Mouse (Mus musculus): ENCODE results near the gene Mgat5. TPM values are rescaled to one million over a fixed set of nuclear protein-coding genes. Genes with fewer than 3 reads are reported as not detected.

Gene Mgat5
- total RNA-seq, 2 experiments from 2014 or later: 9.4 to 10.8 TPM

DNA sequence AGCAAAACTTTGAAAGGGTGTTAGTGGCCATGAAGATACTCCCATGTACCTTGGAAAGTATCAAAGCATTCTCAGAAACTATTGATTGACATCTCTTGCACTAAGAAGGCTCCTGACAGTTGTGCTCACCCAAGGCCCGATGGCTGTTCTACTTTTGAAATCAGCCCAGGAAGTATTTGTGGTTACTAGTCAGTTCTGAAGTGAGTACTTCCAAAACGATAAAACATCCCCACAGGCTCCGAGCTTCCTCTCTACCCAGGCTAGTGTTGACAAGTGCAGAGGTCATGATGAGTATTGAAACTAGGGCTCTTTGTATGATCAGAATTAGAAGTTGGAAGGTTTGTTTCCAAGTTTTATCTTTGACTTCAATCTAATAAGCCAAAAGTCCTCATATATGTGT lies 92.0 kb downstream of the Mgat5 start:
- ATAC-seq (replicated peaks; ENCODE audit: low FRiP score, poor library complexity, severe bottlenecking): no peak

DNA sequence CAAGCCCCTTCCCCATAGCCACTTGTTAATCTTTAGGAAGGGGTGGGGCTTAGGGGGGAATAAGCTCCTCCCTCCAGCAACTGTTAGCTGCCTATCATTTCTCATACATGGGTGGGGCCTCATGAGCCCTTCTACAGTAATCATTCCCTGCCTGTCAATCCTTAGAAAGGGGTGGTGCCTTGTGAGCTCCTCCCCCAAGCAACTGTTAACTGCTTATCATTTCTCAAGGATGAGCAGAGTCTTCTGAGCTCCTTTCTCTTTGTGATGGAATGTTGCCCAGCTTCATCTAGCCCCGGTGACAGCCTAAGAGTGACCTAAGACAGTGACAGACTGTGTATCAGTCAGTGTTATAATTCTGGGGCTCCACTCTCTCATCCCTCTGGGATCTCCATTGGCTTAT lies 95.0 kb downstream of the Mgat5 start:
- ATAC-seq (replicated peaks; ENCODE audit: low FRiP score, poor library complexity, severe bottlenecking): peak; percentile 81

DNA sequence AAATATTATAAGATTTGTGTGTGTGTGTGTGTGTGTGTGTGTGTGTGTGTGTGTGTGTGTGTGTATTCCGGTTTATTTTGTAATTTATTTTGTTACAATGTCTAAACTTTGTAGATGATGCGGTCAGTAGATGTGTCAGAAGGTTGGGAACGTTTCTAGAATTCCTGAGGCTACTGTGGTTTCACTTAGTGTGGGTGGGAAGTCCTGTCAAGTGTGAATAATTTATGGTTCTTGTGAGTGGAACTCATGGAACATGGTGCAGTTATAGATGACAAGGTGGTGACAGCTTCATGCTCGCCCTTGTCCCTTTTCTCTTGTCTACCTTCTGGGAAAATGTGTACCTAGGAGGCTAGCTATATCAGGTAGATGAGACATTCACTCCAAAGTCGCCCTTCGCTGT lies 96.2 kb downstream of the Mgat5 start:
- ATAC-seq (replicated peaks; ENCODE audit: low FRiP score, poor library complexity, severe bottlenecking): no peak

DNA sequence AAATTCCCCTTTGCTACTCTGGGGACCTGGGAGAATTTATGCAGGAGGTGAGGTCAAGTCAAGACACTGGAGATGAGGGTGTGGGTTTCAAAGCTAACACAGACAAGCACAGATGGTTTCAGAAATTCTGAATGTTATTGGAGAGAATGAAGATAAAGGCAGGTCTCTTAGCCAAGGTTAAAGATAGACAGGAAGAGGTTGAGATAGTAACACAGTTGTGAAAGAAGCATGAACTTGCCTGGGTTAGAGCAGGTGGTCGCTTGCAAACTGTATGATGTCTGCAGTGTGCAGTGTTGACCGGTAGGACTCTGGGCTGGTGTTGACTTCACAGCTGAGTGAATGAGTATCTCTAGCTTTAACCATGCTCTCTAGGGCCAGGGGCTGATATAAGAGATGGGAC lies 97.8 kb downstream of the Mgat5 start:
- ATAC-seq (replicated peaks; ENCODE audit: low FRiP score, poor library complexity, severe bottlenecking): no peak

DNA sequence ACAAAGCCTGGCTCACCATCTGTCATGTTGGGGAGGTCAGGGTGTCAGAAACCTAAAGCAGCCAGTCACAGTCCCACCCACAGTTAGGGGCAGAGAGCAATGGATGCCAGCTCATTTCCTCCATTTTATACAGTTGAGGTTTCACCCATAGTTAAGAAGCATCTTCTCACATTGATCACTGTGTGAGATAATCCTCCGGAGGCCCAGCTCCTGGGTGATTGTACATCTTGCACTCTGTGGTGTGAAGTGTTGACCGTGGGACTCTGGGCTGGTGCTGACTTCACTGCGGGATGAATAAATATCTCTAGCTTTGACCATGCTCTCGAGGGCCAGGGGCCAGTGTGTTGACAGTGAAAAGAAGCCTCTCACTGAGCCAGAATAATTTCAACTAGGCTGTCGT lies 99.0 kb downstream of the Mgat5 start:
- ATAC-seq (replicated peaks; ENCODE audit: low FRiP score, poor library complexity, severe bottlenecking): no peak

DNA sequence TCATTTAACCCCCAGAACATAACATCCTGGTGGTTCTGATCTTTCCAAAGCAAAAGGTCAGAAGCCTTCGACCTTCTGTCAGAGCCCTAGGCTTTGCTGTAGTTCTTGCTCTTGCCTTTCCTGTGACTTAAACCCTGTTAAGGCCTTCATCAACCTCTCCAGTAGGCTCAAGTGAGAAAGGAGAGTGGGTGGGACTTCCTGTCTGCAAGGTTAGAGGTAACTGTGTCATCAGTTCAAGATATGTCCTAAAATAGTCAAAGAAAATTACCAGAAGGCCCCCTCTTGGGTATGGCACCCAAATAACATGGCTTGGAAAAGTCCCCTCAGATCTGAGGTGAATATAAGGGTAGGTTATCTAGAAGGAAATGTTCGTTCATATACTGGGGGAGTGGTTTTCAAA lies 99.5 kb downstream of the Mgat5 start:
- ATAC-seq (replicated peaks; ENCODE audit: low FRiP score, poor library complexity, severe bottlenecking): no peak

DNA sequence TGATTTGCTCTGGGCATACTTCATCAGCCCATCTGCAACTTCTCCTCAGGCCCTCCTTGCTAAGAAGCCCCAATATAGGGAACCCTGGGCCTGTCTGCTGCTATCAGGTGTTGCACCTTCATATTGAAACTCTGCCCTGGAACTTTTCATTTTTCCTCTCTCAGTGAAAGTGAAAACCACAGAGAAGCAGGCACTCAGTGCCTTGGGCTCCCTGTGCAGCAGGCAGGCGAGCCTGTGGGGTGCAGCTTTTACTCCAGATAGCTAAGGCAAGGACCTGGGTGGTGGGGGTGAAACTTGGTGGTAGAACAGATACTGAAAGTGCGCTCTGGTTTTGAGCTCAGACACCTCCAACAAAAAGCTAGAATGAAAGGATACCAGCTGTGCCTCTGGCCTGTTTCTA lies 100.8 kb downstream of the Mgat5 start:
- no peak for ATAC-seq (replicated peaks; ENCODE audit: low FRiP score, poor library complexity, severe bottlenecking)

DNA sequence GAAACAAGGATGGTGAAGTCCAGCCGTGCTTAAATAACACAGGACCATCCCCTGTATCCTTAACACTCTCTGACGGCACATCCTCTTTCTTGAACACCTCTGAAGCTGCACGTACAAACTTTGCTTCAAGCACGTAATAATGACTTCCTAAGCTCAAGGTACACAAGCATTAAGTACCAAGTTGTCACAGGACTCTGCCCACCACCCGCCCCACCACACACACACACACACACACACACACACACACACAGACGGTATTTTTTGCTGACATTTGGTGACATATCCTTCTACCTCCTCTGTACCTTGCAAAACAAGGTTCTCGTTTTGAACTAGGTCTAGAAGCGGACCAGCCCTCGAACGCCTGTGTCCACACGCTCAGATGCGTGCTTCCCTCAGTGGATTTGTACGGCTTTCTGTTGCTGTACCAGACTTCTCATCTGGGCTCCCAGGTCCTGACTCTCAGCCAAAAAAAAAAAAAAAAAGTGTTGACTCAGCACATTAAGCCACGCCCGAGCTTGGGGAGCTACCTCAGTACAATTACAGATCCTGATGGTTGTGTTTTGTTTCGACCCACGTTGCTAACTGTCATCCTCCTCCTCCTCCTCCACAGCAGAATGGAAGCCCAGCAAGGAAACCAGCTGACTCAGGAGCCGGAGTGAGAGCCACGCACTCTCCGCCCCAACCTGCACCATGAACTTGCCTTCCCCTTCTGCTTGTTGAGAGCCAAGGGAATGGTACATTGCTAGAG lies 101.4 kb downstream of the Mgat5 start:
- peak; percentile 67 for ATAC-seq (replicated peaks; ENCODE audit: low FRiP score, poor library complexity, severe bottlenecking)

DNA sequence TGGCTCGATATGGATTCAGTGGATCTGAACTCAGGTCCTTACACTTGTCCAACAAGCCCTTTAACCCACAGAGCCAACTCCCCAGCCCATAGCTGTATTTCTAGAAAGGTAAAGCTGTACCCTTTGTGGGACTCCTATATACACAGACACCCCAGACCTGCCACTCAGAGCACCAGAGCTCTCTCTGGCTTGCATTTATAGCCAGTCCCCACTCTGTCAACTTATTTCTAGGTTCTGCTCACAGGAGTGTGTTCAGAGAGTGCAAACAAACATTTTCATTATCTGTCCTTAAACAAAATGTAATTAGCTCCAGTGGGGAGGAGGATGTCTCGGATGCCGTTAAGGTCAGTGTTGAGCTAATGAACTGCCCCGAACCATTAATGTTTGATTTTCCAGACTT lies 102.5 kb downstream of the Mgat5 start:
- no peak for ATAC-seq (replicated peaks; ENCODE audit: low FRiP score, poor library complexity, severe bottlenecking)

DNA sequence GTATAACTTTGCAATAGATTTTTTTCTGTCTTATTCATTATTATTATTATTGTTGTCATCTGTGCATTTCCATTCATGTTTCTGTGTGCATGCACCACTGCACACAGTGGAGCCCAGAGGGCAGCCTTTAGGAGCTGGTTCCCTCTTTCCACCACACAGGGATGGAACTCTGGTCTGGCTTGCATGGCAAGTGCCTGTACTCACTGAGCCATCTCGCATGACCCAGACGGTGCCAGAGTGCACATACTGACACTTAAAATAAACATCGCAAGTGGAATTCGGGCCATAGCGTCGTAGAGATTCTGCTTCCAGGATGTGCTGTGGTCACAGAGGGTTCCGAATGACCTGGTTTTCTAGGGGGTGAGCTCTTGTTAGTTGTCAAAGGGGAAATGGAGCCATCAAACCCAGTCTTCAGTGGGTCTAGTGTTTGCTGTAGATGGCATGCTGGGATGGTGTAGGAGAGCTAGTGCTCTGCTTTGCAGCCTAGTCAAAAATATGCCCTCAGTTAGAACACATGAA lies 103.5 kb downstream of the Mgat5 start:
- ATAC-seq (replicated peaks; ENCODE audit: low FRiP score, poor library complexity, severe bottlenecking): no peak

DNA sequence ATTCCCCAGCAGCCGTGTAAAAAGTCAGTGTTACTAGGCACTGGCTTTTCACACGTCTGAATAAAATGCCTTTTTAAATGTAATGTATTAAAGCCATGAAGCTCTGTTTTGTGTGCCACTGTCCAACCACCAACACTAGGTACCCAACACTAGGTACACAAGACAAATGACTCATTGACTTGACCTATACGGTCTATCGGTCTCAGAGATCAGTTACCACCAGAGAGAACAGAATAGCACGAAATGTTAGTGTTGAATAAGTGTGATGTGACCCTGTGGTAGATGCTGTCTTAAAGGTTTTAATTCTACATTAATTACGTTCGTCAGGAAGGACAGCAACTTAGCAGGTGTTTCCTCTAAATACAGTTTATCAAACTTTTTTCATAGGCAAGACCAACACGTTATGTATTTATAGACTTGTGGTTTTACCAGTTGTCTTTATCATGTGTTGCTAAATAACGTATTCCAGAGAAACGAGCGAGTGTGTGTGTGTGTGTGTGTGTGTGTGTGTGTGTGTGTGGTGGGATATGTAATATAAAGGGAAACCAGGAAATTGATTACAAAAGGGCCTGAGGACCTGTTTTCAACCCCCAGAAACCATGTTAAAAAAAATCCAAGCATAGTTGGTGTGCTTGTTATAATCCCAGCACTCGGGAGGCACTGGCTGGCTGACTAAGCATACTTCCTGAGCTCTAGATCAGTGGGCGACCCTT lies 104.3 kb downstream of the Mgat5 start:
- ATAC-seq (replicated peaks; ENCODE audit: low FRiP score, poor library complexity, severe bottlenecking): no peak

DNA sequence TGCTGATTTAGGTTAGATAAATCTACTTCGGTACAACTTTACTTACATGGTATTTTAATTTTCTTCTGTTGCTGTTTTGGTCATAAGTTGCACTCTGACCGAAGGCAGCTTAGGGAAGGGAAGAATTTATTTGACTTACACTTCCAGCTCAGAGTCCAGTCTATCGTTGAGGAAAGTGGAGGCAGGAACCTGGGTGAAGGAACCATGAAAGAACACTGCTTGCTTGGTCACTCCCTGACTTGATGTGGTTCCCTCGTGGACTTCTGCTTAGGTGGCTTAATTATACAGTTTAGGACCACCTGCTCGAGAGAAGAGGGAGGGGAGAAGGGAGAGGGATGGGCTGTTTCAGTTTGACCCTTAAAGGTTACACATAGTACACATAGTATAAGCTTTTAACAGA lies 105.2 kb downstream of the Mgat5 start:
- no peak for ATAC-seq (replicated peaks; ENCODE audit: low FRiP score, poor library complexity, severe bottlenecking)

DNA sequence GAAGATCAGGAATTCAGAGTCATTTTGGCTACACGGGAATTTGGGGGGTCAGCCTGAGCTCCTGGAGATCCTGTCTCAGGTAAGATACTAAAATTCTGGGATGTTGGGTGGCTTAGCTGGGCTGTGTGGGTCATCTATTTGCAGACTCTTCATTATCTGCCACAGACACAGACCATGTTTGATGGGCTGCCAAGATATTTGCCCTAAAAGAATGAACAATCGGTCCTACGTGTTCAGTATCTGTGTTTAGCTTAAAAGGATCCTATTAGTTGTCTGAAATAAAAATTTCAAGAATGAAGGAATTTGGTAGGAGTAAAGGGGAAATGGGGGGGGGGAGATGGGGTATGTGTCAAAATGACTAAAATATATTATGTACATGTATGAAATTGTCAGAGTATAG lies 105.9 kb downstream of the Mgat5 start:
- no peak for ATAC-seq (replicated peaks; ENCODE audit: low FRiP score, poor library complexity, severe bottlenecking)

DNA sequence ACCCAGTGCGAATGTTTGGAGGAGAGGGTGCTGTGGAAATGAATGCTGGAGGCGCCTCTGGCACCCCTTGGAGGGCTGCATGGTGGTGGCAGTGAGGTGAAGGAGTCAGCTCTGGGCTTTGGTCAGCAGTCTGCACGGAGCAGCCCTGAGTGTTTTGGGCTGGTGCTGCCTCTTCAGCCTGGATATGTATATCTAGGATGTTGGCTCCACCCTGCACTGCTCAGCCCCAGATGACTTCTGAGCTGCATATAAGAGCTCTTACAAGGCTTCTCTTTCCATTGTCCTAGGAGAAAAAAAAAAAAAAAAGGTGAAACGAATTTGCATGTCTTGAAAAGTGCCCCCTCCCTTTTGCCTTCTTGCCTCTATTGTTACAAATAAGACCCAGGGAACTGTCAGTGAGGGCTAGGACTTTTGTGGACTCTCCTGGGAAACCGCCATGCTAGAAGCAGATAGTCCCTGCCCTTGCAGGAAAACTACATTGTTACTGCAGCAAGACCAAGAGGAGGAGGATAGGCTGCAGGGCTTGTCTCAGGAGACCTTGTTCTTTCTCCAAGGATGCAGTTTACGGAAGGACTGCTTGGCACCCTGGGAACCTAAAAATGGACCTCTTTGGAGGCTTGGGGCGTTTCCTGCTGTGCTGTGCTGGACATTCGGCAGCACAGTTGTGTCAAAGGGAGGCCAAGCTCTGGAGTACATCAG lies 109.0 kb downstream of the Mgat5 start:
- no peak for ATAC-seq (replicated peaks; ENCODE audit: low FRiP score, poor library complexity, severe bottlenecking)

DNA sequence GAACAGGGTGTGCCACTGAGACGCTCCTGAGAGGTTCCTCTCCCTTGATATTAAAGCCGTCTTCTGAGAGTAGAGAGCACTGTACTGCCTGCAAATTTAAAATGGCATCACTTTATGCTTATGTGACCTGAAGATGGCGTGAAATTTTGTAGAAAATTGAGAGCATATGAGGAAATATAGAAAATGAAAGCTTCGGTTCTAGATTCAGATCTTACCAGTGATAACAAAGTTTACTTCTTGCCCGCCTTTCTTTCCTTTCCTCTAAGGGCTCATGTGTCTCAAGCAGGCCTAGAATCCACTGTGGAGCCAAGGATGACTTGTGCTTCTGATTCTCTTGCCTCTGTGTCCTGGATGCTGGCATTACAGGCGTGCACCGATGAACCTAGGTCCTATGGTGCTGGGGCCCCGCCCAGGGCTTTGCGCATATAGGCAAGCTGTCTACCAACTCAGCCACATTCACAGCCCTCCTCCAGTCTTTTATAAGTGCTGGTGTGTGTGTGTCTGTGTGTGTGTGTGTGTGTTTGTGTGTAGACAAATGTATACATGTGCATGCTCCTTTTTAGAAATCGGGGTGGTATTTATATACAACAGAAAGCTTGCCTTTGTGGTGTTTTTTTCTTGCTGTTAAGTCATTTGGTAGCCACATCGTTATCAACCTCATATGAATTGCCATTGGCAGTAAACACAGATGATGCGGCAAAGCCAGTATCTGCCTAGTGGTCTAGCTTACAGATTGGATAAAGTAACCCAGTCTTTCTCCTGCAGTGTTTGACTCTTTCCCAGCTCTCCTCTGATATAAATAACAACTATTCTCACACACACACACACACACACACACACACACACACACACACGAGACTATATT lies 111.2 kb downstream of the Mgat5 start:
- ATAC-seq (replicated peaks; ENCODE audit: low FRiP score, poor library complexity, severe bottlenecking): peak; percentile 62; the same call in 1 of the 2 replicates

DNA sequence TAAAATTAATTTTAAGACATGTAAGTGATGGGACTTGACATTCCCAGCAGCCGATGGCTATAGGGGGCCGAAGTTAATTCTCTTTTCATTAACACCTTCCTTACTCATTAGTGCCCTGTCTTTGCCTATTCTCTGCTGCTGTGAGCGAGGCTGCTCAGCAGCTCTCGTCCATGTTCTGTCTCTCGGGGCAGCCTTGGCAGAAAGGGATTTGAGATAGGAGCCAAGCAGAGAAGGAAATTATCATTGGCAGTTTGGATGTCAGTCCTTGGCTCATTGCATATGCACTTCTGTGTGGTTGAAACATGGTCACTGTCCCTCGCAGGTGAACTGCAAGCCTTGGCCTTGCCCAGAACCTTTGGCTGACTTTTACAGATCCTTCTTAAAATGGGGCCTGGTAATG lies 111.8 kb downstream of the Mgat5 start:
- ATAC-seq (replicated peaks; ENCODE audit: low FRiP score, poor library complexity, severe bottlenecking): no peak

DNA sequence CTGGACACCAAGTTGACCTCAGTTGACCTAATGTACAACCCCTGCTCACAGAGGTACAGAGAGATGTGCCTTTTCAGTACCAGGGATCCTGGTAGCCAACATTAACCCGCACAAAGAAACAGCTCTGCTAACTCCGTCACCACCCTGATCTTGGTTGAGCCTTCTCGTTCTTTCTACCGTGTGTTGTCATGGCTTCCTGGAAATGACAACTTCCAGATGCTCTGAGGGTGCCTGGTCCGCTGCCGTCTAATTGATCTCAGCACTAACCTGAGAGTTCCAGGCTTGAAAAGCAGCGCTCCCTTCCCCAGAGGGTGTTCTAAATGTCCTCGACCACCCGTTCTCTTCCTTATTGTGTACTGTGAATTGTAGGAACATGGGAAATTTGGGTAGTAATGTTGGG lies 112.7 kb downstream of the Mgat5 start:
- no peak for ATAC-seq (replicated peaks; ENCODE audit: low FRiP score, poor library complexity, severe bottlenecking)

DNA sequence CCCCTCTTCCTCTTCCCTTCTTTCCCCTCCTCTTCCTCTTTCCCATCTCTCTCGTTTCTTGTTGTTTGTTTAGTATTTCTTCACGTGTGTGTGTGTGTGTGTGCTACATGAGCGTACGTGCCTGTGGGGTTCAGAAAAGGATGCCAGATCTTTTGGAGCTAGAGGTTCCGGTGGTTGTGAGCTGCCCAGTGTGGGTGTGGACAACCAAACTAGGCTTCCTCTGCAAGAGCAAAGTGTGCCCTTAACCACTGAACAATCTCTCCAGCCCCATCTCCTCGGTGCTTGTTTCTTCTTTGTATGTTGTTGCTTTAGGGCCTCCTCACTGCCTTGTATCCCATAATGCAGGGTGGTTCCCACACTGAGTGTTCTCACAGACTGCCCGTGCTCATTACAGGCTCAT lies 113.7 kb downstream of the Mgat5 start:
- ATAC-seq (replicated peaks; ENCODE audit: low FRiP score, poor library complexity, severe bottlenecking): no peak

DNA sequence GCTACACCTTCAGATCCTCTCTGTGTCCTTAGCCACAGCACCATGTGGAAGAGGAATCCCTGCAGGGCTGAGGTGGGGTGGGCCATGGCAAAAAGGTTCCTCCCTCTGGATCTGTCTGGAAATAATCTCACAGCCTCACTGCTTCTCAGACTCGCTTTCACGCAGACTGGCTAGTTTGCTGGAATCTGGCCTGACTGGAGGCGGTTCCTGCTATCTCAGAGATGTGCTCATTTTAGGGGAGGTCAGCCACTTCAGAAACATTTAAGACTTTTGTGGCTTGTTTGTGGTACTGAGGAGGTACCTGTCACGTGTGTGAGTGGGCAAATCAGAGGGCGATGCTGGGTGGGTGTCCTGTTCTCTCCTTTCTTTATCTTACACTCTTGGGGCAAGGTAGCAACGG lies 115.0 kb downstream of the Mgat5 start:
- ATAC-seq (replicated peaks; ENCODE audit: low FRiP score, poor library complexity, severe bottlenecking): no peak

DNA sequence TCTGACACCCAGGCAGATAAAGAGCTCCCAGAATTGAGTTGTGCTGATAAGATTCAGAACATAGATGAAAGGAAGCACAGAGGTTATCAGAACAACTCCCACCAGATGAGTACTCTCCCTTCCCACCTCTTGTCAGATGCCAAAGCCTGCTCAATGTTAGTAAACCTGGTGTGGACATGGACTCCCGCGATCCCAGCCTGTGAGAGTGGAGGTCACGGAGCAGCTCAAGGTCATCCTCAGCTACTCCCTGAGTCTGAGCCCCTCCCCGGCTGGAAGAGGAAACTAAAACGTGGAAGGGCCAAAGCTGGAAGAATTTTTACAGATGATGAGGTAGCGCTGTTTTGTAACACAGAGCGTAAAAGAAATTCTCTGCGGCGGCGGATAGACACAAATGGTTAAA lies 116.1 kb downstream of the Mgat5 start:
- no peak for ATAC-seq (replicated peaks; ENCODE audit: low FRiP score, poor library complexity, severe bottlenecking)

Data from erythroblast, adult 5-6 weeks (primary cell).